Mouse (Mus musculus) embryonic facial prominence, embryonic 10.5 days (tissue): Measurements from ENCODE around the gene Srgap2. TPM values are rescaled to one million over a fixed set of nuclear protein-coding genes. Genes with fewer than 3 reads are reported as not detected.
A peak's percentile ranks its signal among the peaks of the same experiment; 100 is the strongest.

Experiments
- DNase-seq: peaks from one replicate; pipeline ENCODE4 v3.0.0-alpha.2; 2017; ENCODE audit warnings: low spot score
- H3K27ac ChIP-seq: fragments of 300-500 bp; sonication (generic); replicated peaks from 2 replicates; pipeline ENCODE4 v1.5.1; 2016; ENCODE audit warnings: mild to moderate bottlenecking
- H3K27me3 ChIP-seq: fragments of 300-500 bp; sonication (generic); replicated peaks from 2 replicates; pipeline ENCODE4 v1.6.1; 2016; ENCODE audit warnings: low read depth, mild to moderate bottlenecking; ENCODE audit not compliant: poor library complexity, severe bottlenecking
- H3K36me3 ChIP-seq: fragments of 300-500 bp; sonication (generic); replicated peaks from 2 replicates; pipeline ENCODE4 v1.6.1; 2016; ENCODE audit warnings: mild to moderate bottlenecking, moderate library complexity
- H3K4me1 ChIP-seq: fragments of 300-500 bp; sonication (generic); 2 replicates; pipeline ENCODE4 v1.6.1; 2016
- H3K4me3 ChIP-seq: fragments of 300-500 bp; sonication (generic); 2 replicates; pipeline ENCODE4 v1.5.1; 2016; ENCODE audit warnings: mild to moderate bottlenecking, moderate library complexity
- H3K9me3 ChIP-seq: fragments of 300-500 bp; sonication (generic); 2 replicates; pipeline ENCODE4 v1.6.1; 2016; ENCODE audit warnings: mild to moderate bottlenecking
- WGBS: fragments of 180-500 bp; shearing (Covaris S2); methylation state at CpG from one replicate; pipeline ENCODE4 v1.1.7; 2016; 5-methylcytosine and 5-hydroxymethylcytosine counted together
- polyA plus RNA-seq: library from polyadenylated mRNA; unstranded; fragments of >200 nt; fragmentation: Nextera tagmentation; extraction: Ambion mirVana; gene quantifications from 2 replicates; pipeline ENCODE4 v1.2.1, GENCODE M21; 2016

Gene Srgap2
- polyA plus RNA-seq, 1 experiment from 2014 or later, result 17.5 TPM

GRCm38 (mm10) chr1:131454386-131454785 lies 72.8 kb downstream of the Srgap2 start:
- DNase-seq, result no peak
- WGBS, result 88% methylated on average over 2 of the region's 2 CpGs
- Histone ChIP-seq H3K36me3 (peaks cover 3% of the 10 kb centered on the region; the same call in 1 of the 2 replicates), H3K4me3 (no peak overlapping the region), H3K27me3 (no peaks in the 10 kb centered on the region), H3K9me3 (no peaks in the 10 kb centered on the region), H3K4me1 (peaks cover 14% of the 10 kb centered on the region), H3K27ac (no peak overlapping the region)

- DNase-seq, result no peak
- Histone ChIP-seq H3K4me1 (peaks cover 14% of the 10 kb centered on the region), H3K27me3 (no peaks in the 10 kb centered on the region), H3K9me3 (no peaks in the 10 kb centered on the region), H3K27ac (no peak overlapping the region), H3K4me3 (no peak overlapping the region), H3K36me3 (peaks cover 3% of the 10 kb centered on the region; the same call in 1 of the 2 replicates)
- WGBS, result 63% methylated on average over 1 of the region's 1 CpGs
Observed at GRCm38 (mm10) chr1:131453335-131453734, 73.8 kb downstream of the Srgap2 start.

GRCm38 (mm10) chr1:131448373-131448772 lies 78.8 kb downstream of the Srgap2 start:
- Histone ChIP-seq H3K4me1 (peaks cover 4% of the 10 kb centered on the region), H3K9me3 (no peaks in the 10 kb centered on the region), H3K27ac (no peak overlapping the region), H3K27me3 (no peaks in the 10 kb centered on the region), H3K36me3 (peaks cover 3% of the 10 kb centered on the region; the same call in 1 of the 2 replicates), H3K4me3 (no peak overlapping the region)
- no peak for DNase-seq
- 90% methylated on average over 5 of the region's 5 CpGs for WGBS

GRCm38 (mm10) chr1:131447333-131447732 lies 79.8 kb downstream of the Srgap2 start:
- no peaks in the 10 kb centered on the region for H3K27me3 ChIP-seq
- H3K4me3 ChIP-seq, result no peak overlapping the region
- no peaks in the 10 kb centered on the region for H3K9me3 ChIP-seq
- peaks cover 3% of the 10 kb centered on the region; the same call in 1 of the 2 replicates for H3K36me3 ChIP-seq
- H3K4me1 ChIP-seq, result no peaks in the 10 kb centered on the region
- no peak for DNase-seq
- WGBS, result 96% methylated on average over 3 of the region's 3 CpGs
- no peak overlapping the region for H3K27ac ChIP-seq

DNA sequence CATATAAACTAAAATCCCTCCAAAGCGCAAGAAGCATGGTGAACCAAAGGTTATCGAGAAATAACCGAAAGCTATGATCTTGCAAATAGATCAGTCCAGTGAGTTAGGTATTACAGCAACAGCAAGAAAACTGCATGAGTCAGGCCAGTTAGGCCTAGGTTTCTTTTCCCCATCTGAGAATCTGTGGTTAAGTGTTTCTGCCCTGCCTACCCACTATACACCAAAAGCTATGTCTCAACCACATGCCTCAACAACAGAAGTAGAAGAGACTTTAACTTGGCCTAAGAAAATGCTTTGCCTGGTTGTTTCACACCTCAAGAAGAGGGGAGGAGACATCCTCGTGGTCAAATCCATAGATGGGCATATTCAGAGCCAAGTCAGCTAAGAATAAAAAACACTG lies 80.6 kb downstream of the Srgap2 start:
- H3K36me3 ChIP-seq, result no peaks in the 10 kb centered on the region
- H3K27me3 ChIP-seq, result no peaks in the 10 kb centered on the region
- H3K4me3 ChIP-seq, result no peak overlapping the region
- H3K9me3 ChIP-seq, result no peaks in the 10 kb centered on the region
- no peak for DNase-seq
- 96% methylated on average over 4 of the region's 4 CpGs for WGBS
- no peaks in the 10 kb centered on the region for H3K4me1 ChIP-seq
- H3K27ac ChIP-seq, result no peak overlapping the region

DNA sequence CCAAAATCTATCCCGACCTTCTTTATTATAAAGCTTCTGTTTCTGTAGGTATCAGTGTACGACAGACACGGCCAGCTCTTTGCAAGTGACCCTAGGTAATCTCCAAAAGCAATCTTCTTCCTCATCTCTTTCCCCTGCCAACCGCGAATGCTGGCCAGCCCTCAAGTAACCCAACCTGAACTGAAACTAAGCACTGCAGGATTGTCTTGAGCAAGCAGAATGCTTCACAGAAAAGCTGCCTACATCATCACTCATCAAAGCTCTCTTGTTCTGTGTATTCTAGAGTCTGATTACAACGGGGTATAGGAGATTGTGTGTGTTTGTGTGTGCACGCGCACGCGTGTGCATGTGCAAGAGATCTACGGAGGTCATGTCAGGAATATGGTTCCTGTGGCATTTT lies 88.6 kb downstream of the Srgap2 start:
- 90% methylated on average over 11 of the region's 11 CpGs for WGBS
- no peaks in the 10 kb centered on the region for H3K4me1 ChIP-seq
- no peak overlapping the region for H3K27ac ChIP-seq
- no peaks in the 10 kb centered on the region for H3K27me3 ChIP-seq
- no peak overlapping the region for H3K4me3 ChIP-seq
- no peaks in the 10 kb centered on the region for H3K36me3 ChIP-seq
- H3K9me3 ChIP-seq, result no peaks in the 10 kb centered on the region
- DNase-seq, result no peak

- Histone ChIP-seq H3K36me3 (no peaks in the 10 kb centered on the region), H3K27ac (no peak overlapping the region), H3K4me1 (no peaks in the 10 kb centered on the region), H3K27me3 (no peaks in the 10 kb centered on the region), H3K9me3 (no peaks in the 10 kb centered on the region), H3K4me3 (no peak overlapping the region)
- DNase-seq, result no peak
Observed at GRCm38 (mm10) chr1:131437975-131438374, 89.2 kb downstream of the Srgap2 start.

- 89% methylated on average over 7 of the region's 7 CpGs for WGBS
- H3K4me1 ChIP-seq, result peaks cover 8% of the 10 kb centered on the region
- H3K27me3 ChIP-seq, result no peaks in the 10 kb centered on the region
- H3K9me3 ChIP-seq, result no peaks in the 10 kb centered on the region
- H3K27ac ChIP-seq, result no peak overlapping the region
- DNase-seq, result no peak
- H3K4me3 ChIP-seq, result no peak overlapping the region
- no peaks in the 10 kb centered on the region for H3K36me3 ChIP-seq
Observed at GRCm38 (mm10) chr1:131436609-131437008, 90.5 kb downstream of the Srgap2 start.

GRCm38 (mm10) chr1:131431456-131432246 lies 95.5 kb downstream of the Srgap2 start:
- 82% methylated on average over 5 of the region's 5 CpGs for WGBS
- Histone ChIP-seq H3K9me3 (no peaks in the 10 kb centered on the region), H3K27ac (no peak overlapping the region), H3K4me3 (no peak overlapping the region), H3K36me3 (no peaks in the 10 kb centered on the region), H3K4me1 (peaks cover 38% of the 10 kb centered on the region), H3K27me3 (no peaks in the 10 kb centered on the region)
- DNase-seq, result no peak

DNA sequence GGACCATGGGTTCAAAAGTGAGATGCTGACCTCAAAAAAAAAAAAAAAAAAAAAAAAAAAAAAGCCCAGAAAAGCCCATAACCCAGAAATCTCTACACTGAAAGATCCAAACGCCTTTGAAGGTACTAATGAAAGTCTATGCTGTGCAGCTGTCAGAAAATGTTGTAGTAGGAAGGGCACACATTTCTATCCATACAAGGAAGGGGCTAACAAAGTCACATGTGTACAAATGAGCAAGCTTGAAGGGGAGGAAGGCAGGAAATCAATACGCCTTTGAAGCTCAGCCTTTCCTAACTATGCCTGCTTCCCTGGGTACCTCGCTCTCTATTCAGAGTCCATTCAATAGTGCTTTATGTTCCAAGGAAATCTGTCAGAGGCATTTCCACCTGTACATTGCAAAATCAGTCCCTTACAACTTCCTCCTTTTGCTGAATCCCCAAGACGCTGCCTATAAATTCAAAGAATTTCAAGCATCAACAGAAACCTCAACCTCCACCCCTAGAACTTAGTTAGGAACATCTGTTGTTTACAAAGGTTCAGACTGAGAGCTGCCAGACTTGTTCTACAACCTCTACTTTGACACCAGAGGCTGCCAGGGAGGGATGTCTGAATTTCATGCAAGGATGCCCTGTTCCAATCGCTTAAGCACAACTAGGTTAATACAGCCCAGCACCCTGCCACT lies 99.9 kb downstream of the Srgap2 start:
- no peak overlapping the region for H3K4me3 ChIP-seq
- WGBS, result 16% methylated on average over 5 of the region's 5 CpGs
- no peaks in the 10 kb centered on the region for H3K9me3 ChIP-seq
- H3K27ac ChIP-seq, result peak overlapping the region; percentile 30
- no peaks in the 10 kb centered on the region for H3K36me3 ChIP-seq
- no peaks in the 10 kb centered on the region for H3K27me3 ChIP-seq
- peak; percentile 31 for DNase-seq
- H3K4me1 ChIP-seq, result peaks cover 37% of the 10 kb centered on the region

- Histone ChIP-seq H3K9me3 (no peaks in the 10 kb centered on the region), H3K4me3 (no peak overlapping the region), H3K4me1 (peaks cover 17% of the 10 kb centered on the region), H3K27me3 (no peaks in the 10 kb centered on the region), H3K27ac (no peak overlapping the region), H3K36me3 (no peaks in the 10 kb centered on the region)
- WGBS, result 92% methylated on average over 3 of the region's 3 CpGs
- DNase-seq, result no peak
Observed at GRCm38 (mm10) chr1:131423061-131423460, 104.1 kb downstream of the Srgap2 start.

- H3K36me3 ChIP-seq, result no peaks in the 10 kb centered on the region
- peaks cover 3% of the 10 kb centered on the region; the same call in 1 of the 2 replicates for H3K4me1 ChIP-seq
- no peak overlapping the region for H3K27ac ChIP-seq
- no peak overlapping the region for H3K4me3 ChIP-seq
- H3K9me3 ChIP-seq, result no peaks in the 10 kb centered on the region
- no peaks in the 10 kb centered on the region for H3K27me3 ChIP-seq
- no peak for DNase-seq
Observed at GRCm38 (mm10) chr1:131421113-131421512, 106.0 kb downstream of the Srgap2 start.

GRCm38 (mm10) chr1:131420660-131421059 lies 106.5 kb downstream of the Srgap2 start:
- DNase-seq, result no peak
- Histone ChIP-seq H3K4me3 (no peak overlapping the region), H3K27me3 (no peaks in the 10 kb centered on the region), H3K9me3 (no peaks in the 10 kb centered on the region), H3K4me1 (peaks cover 3% of the 10 kb centered on the region; the same call in 1 of the 2 replicates), H3K27ac (no peak overlapping the region), H3K36me3 (no peaks in the 10 kb centered on the region)
- WGBS, result 74% methylated on average over 4 of the region's 4 CpGs
